Mouse (Mus musculus) megakaryocyte, embryonic 14.5 days (primary cell): ENCODE data around the gene Daam2. TPM values are rescaled to one million over a fixed set of nuclear protein-coding genes. Genes with fewer than 3 reads are reported as not detected.

Experiments used
- H3K27me3 ChIP-seq: replicated peaks from 2 replicates; pipeline ENCODE3; 2012; ENCODE audit warnings: inconsistent platforms
- H3K36me3 ChIP-seq: replicated peaks from 2 replicates; pipeline ENCODE3; 2012; ENCODE audit warnings: low read length, inconsistent platforms, mixed read lengths
- H3K4me1 ChIP-seq: 2 replicates; pipeline ENCODE4 v1.6.1; 2012; ENCODE audit warnings: inconsistent platforms
- H3K4me3 ChIP-seq: replicated peaks from 2 replicates; pipeline ENCODE3; 2012; ENCODE audit warnings: moderate library complexity, mild to moderate bottlenecking, inconsistent platforms
- H3K9me3 ChIP-seq: 2 replicates; pipeline ENCODE4 v1.6.1; 2012; ENCODE audit warnings: inconsistent platforms
- FLI1 ChIP-seq: IDR thresholded peaks from 2 replicates; pipeline ENCODE4 v1.6.1; 2012; ENCODE audit warnings: low read length, inconsistent platforms, mixed read lengths
- GATA1 ChIP-seq: IDR thresholded peaks from 3 replicates; pipeline ENCODE4 v1.6.1; 2012; ENCODE audit warnings: mixed read lengths, low read length, inconsistent platforms, borderline replicate concordance
- polyA plus RNA-seq: library from polyadenylated mRNA; stranded (reverse); fragments of >175 nt; gene quantifications from 2 replicates; pipeline ENCODE4 v1.2.3, GENCODE M21; 2012; ENCODE audit warnings: low replicate concordance; ENCODE audit not compliant: insufficient read depth

Gene Daam2
- polyA plus RNA-seq, 1 experiment = not detected

DNA sequence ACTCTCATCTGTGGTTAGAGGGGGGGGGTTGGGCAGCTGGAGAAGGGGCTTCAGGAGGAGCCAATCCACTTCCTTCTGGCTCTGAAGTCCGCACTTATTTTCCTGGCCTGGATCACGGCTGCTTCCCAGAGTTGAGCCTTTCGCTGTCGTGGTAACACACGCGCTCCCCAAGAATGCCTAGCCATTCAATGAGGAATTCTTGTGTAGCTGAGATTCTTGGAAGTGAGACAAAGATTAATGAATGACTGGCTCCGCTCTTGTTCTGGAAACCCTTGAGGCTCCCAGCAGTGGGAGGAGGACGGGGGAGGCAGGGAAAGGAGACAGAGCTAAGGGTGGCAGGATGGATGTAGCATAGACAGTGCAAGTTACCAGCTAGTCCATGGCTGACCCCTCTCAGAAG, 24.9 kb downstream of the Daam2 start:
- Histone ChIP-seq H3K4me1 (no peaks in the 10 kb centered on the region), H3K9me3 (peaks cover 16% of the 10 kb centered on the region), H3K4me3 (no peak overlapping the region), H3K36me3 (no peaks in the 10 kb centered on the region), H3K27me3 (no peaks in the 10 kb centered on the region)
- no peak for TF ChIP-seq GATA1
- no peak for TF ChIP-seq FLI1

DNA sequence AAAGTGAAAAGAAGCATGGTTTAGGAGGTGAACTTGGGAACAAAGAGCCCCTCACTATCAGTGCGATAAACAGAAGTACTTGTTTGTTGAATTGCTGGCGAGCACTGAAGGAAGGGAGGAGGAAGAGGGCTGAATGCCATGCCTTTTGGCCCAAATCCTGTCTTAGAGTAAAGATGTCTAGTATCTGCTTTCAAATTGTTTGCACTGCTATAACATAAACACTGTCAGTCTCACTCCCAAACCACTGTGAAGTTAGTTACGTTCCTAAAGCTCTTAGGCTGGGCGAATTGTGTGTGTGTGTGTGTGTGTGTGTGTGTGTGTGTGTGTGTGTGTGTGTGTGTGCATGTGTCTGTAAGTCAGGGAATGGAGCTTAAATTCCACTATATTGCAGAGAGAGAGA, 28.6 kb downstream of the Daam2 start:
- Histone ChIP-seq H3K4me1 (no peaks in the 10 kb centered on the region), H3K9me3 (peaks cover 24% of the 10 kb centered on the region), H3K27me3 (no peaks in the 10 kb centered on the region), H3K4me3 (no peak overlapping the region), H3K36me3 (no peaks in the 10 kb centered on the region)
- no peak for TF ChIP-seq FLI1
- no peak for TF ChIP-seq GATA1

DNA sequence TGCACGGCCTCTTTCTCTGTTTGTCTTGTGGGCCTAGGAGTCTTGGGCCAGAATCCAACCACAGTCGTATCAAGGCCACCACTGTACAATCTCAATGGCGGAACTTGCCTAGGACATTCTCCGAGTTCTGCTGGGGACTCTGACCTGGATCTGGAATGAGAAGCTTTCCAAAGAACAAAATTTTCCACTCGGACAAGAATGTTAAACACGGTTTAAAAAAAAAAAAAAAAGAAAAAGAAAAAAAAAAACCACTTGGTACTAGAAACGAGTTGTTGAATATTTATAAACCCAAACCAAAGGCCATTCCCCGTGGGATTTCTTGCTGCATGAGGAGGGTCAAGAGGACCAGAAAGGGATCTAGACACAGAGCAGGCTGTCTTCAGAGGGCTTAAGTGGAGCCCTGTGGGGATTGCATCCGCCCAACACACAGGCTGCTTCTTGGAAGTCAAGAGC, 29.9 kb downstream of the Daam2 start:
- no peaks in the 10 kb centered on the region for H3K36me3 ChIP-seq
- TF ChIP-seq GATA1 (no peak), FLI1 (no peak)
- no peak overlapping the region for H3K4me3 ChIP-seq
- H3K9me3 ChIP-seq = peaks cover 16% of the 10 kb centered on the region; the same call in 1 of the 2 replicates
- no peaks in the 10 kb centered on the region for H3K27me3 ChIP-seq
- H3K4me1 ChIP-seq = no peaks in the 10 kb centered on the region

DNA sequence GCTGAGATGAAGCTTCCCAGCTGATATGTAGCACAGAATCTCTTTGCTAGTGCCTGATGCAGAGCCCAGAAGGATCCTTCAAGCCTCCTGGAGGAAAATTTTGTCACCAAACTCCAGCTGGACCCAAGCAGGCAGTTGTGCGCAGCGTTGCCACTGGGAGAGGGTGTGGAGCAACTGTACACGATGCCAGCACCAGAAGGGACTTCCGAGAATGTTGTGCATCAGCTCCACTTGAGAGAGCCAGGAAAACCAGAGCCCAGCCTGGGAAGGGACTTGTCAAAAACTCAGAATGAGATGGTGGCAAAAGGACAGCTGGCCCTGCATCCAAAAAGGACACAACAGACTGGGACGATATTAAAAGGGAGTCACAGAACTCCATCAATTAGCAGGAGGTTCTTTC, 32.5 kb downstream of the Daam2 start:
- TF ChIP-seq FLI1 (no peak), GATA1 (no peak)
- no peaks in the 10 kb centered on the region for H3K4me1 ChIP-seq
- peaks cover 19% of the 10 kb centered on the region; the same call in 1 of the 2 replicates for H3K9me3 ChIP-seq
- H3K36me3 ChIP-seq = no peaks in the 10 kb centered on the region
- H3K27me3 ChIP-seq = no peaks in the 10 kb centered on the region
- no peak overlapping the region for H3K4me3 ChIP-seq

DNA sequence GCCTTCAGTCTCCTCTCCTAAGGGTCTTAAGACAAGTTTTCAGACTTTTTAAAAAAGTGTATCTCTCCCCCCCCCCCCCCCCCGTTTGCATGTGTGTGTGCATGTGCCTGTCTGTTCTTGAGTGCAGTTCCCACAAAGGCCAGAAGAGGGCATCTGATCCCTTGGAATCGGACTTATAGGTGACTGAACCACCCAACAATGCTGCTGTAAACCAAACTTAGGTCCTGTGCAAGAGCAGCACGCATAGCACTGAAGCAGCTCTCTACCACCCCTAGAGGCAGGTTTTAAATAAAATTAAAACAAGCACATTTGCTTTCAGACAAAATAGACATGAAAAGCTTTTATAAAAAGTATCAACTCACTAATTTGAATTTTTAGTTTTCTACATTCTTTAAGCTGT, 33.9 kb downstream of the Daam2 start:
- no peak overlapping the region for H3K4me3 ChIP-seq
- TF ChIP-seq GATA1 = no peak
- TF ChIP-seq FLI1 = no peak
- H3K27me3 ChIP-seq = no peaks in the 10 kb centered on the region
- H3K9me3 ChIP-seq = peaks cover 19% of the 10 kb centered on the region; the same call in 1 of the 2 replicates
- H3K36me3 ChIP-seq = no peaks in the 10 kb centered on the region
- H3K4me1 ChIP-seq = no peaks in the 10 kb centered on the region

DNA sequence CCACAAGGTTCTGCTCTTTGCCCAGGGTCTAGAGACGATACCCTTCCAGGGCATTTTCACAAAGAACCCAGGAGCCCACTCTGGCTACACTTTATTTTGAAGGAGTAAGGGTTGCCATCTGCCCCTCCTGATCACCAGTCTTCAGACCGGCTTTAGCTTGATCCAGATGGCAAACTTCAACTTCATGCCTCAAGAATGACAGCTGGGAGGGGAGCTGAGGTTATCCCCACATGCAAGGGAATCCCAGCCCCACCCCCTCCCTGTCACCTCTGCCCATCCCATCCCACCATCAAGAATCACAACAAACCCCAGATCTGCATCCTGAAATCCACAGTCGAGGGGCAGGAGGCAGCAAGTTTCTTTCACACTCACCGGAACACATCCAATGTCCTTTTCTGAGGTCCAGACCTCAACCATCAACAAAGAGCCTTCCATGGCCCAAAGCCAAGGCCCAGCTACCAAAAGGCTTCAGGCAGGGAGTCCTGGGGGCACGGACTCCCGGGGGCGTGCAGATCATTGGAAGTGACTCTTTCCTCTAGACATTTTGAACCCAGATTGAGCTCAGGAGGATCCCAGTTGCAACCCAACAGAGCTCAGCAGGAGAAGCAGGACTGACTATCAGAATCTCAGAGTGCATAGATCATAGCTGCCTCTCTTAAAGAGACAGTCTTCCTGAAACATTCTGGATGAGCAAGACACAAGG, 35.5 kb downstream of the Daam2 start:
- Histone ChIP-seq H3K27me3 (no peaks in the 10 kb centered on the region), H3K9me3 (peaks cover 24% of the 10 kb centered on the region; the same call in 1 of the 2 replicates), H3K4me1 (no peaks in the 10 kb centered on the region), H3K36me3 (no peaks in the 10 kb centered on the region), H3K4me3 (no peak overlapping the region)
- TF ChIP-seq GATA1 (no peak), FLI1 (no peak)

DNA sequence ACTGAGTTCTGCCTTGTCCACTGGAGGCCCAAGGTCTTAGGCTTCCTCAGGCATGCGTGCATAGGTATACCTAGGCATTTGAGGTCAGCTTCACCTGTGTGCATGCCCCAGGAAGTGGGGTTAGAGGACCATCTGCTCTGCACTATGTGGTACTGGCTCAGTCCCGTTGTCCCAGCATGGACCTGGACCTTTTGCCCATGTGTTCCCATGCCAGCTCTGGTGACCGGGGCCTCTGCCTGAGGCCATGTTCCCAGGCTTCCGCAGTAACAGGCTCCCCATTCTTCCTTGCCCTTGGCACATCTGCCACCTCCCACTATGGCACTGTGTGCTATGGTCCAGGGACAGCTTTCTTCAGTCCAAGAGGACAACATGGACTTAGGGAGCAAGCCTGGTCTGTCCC, 36.1 kb downstream of the Daam2 start:
- Histone ChIP-seq H3K4me3 (no peak overlapping the region), H3K36me3 (no peaks in the 10 kb centered on the region), H3K4me1 (no peaks in the 10 kb centered on the region), H3K9me3 (peaks cover 24% of the 10 kb centered on the region; the same call in 1 of the 2 replicates), H3K27me3 (no peaks in the 10 kb centered on the region)
- TF ChIP-seq FLI1 = no peak

DNA sequence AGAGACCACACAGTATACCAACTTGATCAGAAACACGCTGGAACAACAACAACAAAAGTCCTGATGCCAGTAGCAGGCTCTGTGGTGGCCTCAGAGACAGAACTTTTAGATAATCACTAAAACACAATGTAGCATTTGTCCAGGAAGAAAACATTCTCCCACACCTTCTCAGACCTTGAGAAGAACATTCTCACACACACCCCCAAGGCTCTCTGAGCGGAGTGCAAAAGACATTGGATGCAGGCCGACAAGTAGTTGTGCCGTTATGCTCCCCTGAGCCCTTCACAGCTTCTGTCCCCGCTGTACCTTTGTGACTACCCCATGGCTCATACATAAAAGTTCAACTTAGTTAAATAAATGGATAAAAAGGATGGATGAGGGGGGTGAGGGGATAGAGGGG, 37.6 kb downstream of the Daam2 start:
- H3K27me3 ChIP-seq = no peaks in the 10 kb centered on the region
- H3K36me3 ChIP-seq = no peaks in the 10 kb centered on the region
- H3K9me3 ChIP-seq = peaks cover 21% of the 10 kb centered on the region; the same call in 1 of the 2 replicates
- no peaks in the 10 kb centered on the region for H3K4me1 ChIP-seq
- no peak overlapping the region for H3K4me3 ChIP-seq
- TF ChIP-seq GATA1 (no peak), FLI1 (no peak)

DNA sequence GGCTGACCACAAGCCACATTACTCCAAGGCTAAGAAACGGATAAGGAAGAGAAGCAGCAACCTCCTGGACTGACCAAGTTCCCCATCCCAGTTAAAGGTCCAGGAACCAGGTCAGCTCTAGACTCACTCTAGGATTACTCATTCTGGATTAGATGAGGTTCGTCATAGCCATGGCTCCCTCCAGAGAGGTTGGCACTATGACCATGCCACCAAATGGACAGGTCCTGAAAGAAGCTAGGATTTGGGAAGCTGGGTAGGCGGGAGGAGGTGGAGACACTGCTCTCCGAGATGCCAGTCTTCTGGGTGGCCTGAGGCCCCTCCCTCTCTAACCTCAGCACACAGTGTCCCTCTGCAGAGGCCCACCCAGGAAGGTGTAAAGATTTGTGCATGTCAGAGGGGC, 38.2 kb downstream of the Daam2 start:
- H3K9me3 ChIP-seq = peaks cover 23% of the 10 kb centered on the region; the same call in 1 of the 2 replicates
- H3K36me3 ChIP-seq = no peaks in the 10 kb centered on the region
- no peaks in the 10 kb centered on the region for H3K27me3 ChIP-seq
- TF ChIP-seq GATA1 (no peak), FLI1 (no peak)
- H3K4me1 ChIP-seq = no peaks in the 10 kb centered on the region
- no peak overlapping the region for H3K4me3 ChIP-seq

DNA sequence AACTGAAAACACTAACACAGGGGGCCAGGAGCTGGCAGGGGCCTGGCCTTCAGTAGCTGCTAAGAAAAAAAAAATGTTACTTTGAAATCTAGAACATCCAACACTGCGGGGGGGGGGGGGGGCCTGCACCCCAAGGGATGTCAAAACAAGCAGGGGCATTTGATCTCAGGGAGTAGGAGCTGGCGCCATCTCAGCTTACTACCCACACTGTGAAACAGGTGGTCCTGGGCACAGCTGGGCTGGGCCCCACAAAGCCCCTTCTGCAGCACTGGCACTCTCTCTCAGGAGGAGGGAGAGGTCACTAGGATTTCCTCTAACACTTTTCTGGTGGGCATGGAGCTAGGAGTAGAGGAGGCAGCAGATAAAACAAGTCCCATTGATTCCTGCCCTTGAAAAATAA, 39.6 kb downstream of the Daam2 start:
- Histone ChIP-seq H3K27me3 (no peaks in the 10 kb centered on the region), H3K4me3 (no peak overlapping the region), H3K4me1 (no peaks in the 10 kb centered on the region), H3K9me3 (peaks cover 23% of the 10 kb centered on the region), H3K36me3 (no peaks in the 10 kb centered on the region)
- TF ChIP-seq GATA1 (no peak), FLI1 (no peak)

DNA sequence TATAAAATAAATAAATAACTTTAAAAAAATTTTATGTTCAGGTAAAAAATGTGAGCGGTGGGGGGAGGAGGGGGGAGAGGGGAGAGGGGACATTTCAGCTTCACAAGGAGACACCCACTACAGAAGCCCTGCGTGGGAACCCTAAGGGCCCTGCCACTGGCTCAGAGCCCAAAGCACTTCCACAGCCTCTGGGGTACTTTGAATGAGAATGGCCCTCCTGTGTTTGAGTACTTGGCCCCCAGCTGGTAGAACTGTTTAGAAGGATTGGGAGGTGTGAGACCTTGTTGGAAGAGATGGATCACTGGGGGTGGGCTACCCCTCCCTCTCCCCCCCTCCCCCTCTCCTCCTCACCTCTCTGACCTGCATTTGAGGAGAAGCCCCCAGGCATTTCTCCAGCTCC, 41.7 kb downstream of the Daam2 start:
- Histone ChIP-seq H3K27me3 (no peaks in the 10 kb centered on the region), H3K36me3 (no peaks in the 10 kb centered on the region), H3K4me1 (no peaks in the 10 kb centered on the region), H3K9me3 (peaks cover 23% of the 10 kb centered on the region), H3K4me3 (no peak overlapping the region)
- TF ChIP-seq FLI1 (no peak), GATA1 (no peak)
